Mouse (Mus musculus) kidney, postnatal 0 days (tissue): ENCODE measurements at regions not wholly inside any gene's neighbourhood (a gene's known extent, or its start where the extent isn't known, plus 50 kb on each side); places are given as distances from the start of the nearest gene placed in this dataset.

Source experiments
- ATAC-seq: fragments of 200-750 bp; cut with Nextera tagmentation; replicated peaks from 2 replicates; pipeline ENCODE4 v1.8.0; 2017; ENCODE audit warnings: low read depth, moderate number of reproducible peaks, moderate TSS enrichment, moderate library complexity; ENCODE audit not compliant: low FRiP score
- DNase-seq: peaks from one replicate; pipeline ENCODE4 v3.0.0-alpha.2; 2016; ENCODE audit warnings: low spot score
- H3K27ac ChIP-seq: fragments of 300-500 bp; sonication (generic); 2 replicates; pipeline ENCODE4 v1.5.1; 2014; ENCODE audit warnings: mild to moderate bottlenecking
- H3K27me3 ChIP-seq: fragments of 300-500 bp; sonication (generic); 2 replicates; pipeline ENCODE4 v1.6.1; 2014; ENCODE audit warnings: low read length, mixed read lengths; ENCODE audit not compliant: insufficient read depth
- H3K36me3 ChIP-seq: fragments of 300-500 bp; sonication (generic); 2 replicates; pipeline ENCODE4 v1.6.1; 2014; ENCODE audit warnings: low read length, mixed read lengths; ENCODE audit not compliant: insufficient read depth
- H3K4me1 ChIP-seq: fragments of 300-500 bp; sonication (generic); replicated peaks from 2 replicates; pipeline ENCODE4 v1.6.1; 2014; ENCODE audit warnings: antibody characterized with exemption, low read length, mixed read lengths; ENCODE audit not compliant: insufficient read depth
- H3K4me2 ChIP-seq: fragments of 300-500 bp; sonication (generic); 2 replicates; pipeline ENCODE4 v1.6.1; 2014; ENCODE audit warnings: mild to moderate bottlenecking, low read length, moderate library complexity, mixed read lengths
- H3K4me3 ChIP-seq: fragments of 300-500 bp; sonication (generic); replicated peaks from 2 replicates; pipeline ENCODE4 v1.5.1; 2014; ENCODE audit warnings: low read depth, low read length
- H3K9ac ChIP-seq: fragments of 300-500 bp; sonication (generic); 2 replicates; pipeline ENCODE4 v1.6.1; 2014; ENCODE audit warnings: low read depth, low read length
- H3K9me3 ChIP-seq: fragments of 300-500 bp; sonication (generic); replicated peaks from 2 replicates; pipeline ENCODE4 v1.6.1; 2016; ENCODE audit warnings: low read length, inconsistent platforms, mixed read lengths
- CTCF ChIP-seq: IDR thresholded peaks from 2 replicates; pipeline ENCODE4 v1.5.1; 2016; ENCODE audit warnings: antibody characterized with exemption, low read depth, mild to moderate bottlenecking, moderate library complexity
- WGBS: fragments of 180-500 bp; shearing (Covaris S2); extraction: QIAGEN DNeasy Blood & Tissue Kit; methylation state at CpG from one replicate; pipeline ENCODE4 v1.1.7; 2014; 5-methylcytosine and 5-hydroxymethylcytosine counted together

DNA sequence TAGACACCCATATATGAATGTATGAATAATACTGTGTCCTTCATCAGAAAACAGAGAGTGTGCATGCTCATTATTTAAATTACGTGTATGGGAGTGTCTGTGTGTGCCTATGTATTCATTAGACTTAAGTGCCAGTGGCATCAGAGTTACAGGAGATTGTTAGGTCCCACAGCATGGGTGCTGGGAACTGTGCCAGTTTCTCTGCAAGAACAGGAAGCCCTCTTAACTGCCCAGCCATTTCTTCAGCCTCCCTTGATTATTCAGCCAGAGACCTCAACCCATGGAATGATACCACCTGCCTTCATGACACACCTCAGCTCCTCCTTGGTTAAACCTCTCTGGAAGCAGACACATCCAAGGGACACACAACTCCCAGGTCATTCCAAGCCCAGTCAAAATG lies 243.8 kb downstream of the Cd47 start:
- H3K4me1 ChIP-seq = no peaks in the 10 kb centered on the region
- no peak overlapping the region for H3K9ac ChIP-seq
- H3K27ac ChIP-seq = no peak overlapping the region
- TF ChIP-seq CTCF = no peak
- 83% methylated on average over 1 of the region's 1 CpGs for WGBS
- H3K4me3 ChIP-seq = no peak overlapping the region
- ATAC-seq (no peak), DNase-seq (no peak)
- H3K9me3 ChIP-seq = no peaks in the 10 kb centered on the region
- H3K36me3 ChIP-seq = no peaks in the 10 kb centered on the region
- no peak overlapping the region for H3K4me2 ChIP-seq
- H3K27me3 ChIP-seq = no peaks in the 10 kb centered on the region

DNA sequence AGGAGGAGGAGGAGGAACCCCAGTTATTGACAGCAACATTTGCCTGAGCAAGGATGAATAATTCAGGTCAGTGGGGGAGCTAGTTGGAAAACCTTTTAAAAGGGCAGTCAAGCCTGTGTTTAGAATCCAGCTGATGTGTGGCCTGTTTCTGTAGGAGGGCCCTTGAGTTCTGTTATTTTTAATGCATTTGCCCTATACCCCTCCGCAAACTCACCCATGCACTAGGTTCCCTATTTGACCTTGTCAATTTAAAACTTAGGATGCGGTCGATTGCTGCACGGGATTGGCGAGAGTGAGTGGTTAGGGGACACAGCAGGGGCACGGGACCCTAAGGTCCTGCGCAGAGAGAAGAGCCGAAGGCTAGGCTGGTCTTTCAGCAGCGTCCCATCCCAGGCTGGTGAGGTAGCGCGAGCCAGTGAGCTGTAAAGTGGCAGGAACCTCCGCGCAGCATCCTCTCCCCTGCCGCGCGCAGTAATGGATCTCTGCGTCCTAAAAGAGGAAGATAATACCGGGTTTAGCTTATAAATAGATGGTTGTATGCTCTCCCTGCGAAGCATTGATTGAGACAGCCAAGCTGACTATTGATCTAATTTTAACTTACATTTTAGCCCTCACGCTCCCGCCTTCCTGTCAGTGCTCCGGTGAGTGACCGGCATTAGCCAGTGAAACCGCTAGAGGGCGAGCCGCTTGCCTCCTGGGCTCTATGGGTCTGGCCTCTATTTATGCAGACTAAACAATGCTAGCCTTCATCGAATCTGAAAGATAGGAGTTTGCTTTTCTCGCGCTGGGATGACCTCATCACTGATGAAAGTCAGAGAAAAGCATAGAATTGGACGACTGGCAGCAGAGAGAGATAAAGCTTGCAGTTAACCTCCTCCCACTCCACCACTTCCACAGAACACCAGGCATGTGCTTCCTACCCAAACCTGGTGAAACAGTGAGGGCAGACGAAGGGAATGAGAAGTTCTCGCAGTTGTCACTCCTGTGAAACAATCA lies 245.5 kb downstream of the Cd47 start:
- peak overlapping the region; percentile 57 for H3K4me2 ChIP-seq
- no peaks in the 10 kb centered on the region for H3K27me3 ChIP-seq
- H3K9me3 ChIP-seq = no peaks in the 10 kb centered on the region
- 0 out of 2 replicates have a peak overlapping the region, but pooled peaks have one; percentile 1 for H3K9ac ChIP-seq
- ATAC-seq (peak; percentile 83), DNase-seq (peak; percentile 77)
- TF ChIP-seq CTCF = peak; percentile 80
- 17% methylated on average over 32 of the region's 32 CpGs for WGBS
- no peaks in the 10 kb centered on the region for H3K4me1 ChIP-seq
- H3K4me3 ChIP-seq = peak overlapping the region; percentile 33
- no peaks in the 10 kb centered on the region for H3K36me3 ChIP-seq
- no peak overlapping the region for H3K27ac ChIP-seq

GRCm38 (mm10) chr16:50063540-50063939 lies 263.2 kb downstream of the Cd47 start:
- H3K9ac ChIP-seq = no peak overlapping the region
- no peak overlapping the region for H3K4me3 ChIP-seq
- no peaks in the 10 kb centered on the region for H3K36me3 ChIP-seq
- no peaks in the 10 kb centered on the region for H3K9me3 ChIP-seq
- no peaks in the 10 kb centered on the region for H3K27me3 ChIP-seq
- H3K4me1 ChIP-seq = no peaks in the 10 kb centered on the region
- TF ChIP-seq CTCF = no peak
- no peak overlapping the region for H3K4me2 ChIP-seq
- ATAC-seq (no peak), DNase-seq (no peak)
- H3K27ac ChIP-seq = no peak overlapping the region
- 72% methylated on average over 4 of the region's 4 CpGs for WGBS

- Histone ChIP-seq H3K27ac (no peak overlapping the region), H3K4me3 (no peak overlapping the region), H3K9me3 (no peaks in the 10 kb centered on the region), H3K36me3 (no peaks in the 10 kb centered on the region), H3K4me1 (no peaks in the 10 kb centered on the region), H3K9ac (no peak overlapping the region), H3K27me3 (no peaks in the 10 kb centered on the region), H3K4me2 (no peak overlapping the region)
- TF ChIP-seq CTCF = no peak
- ATAC-seq (no peak), DNase-seq (no peak)
- 85% methylated on average over 5 of the region's 5 CpGs for WGBS
Observed at GRCm38 (mm10) chr16:50065336-50066082, 265.2 kb downstream of the Cd47 start.

DNA sequence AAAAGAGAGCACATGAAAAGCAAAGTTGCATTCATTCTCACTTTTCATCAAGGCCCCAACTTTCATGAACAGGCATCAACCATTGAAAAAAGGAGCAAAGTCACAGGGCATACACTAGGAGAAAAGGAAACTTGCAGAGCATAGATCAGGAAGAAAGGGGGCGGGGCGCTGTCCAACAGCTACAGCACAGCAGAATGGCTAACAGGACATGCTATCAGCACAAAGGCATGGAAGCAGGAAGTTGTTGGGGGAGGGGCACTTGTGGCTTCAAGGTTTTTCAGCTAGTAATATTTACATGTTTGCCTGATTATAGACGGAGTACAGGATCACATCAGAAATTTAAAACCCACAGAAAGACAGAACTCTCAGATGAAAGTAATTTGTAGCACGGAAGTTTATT lies 268.7 kb downstream of the Cd47 start:
- Histone ChIP-seq H3K36me3 (no peaks in the 10 kb centered on the region), H3K9me3 (no peaks in the 10 kb centered on the region), H3K4me1 (no peaks in the 10 kb centered on the region), H3K4me3 (no peak overlapping the region), H3K27me3 (no peaks in the 10 kb centered on the region), H3K9ac (no peak overlapping the region), H3K4me2 (no peak overlapping the region), H3K27ac (no peak overlapping the region)
- no peak for ATAC-seq
- peak; percentile 73 for DNase-seq
- WGBS = 65% methylated on average over 4 of the region's 4 CpGs
- peak; percentile 28 for TF ChIP-seq CTCF

- ATAC-seq = no peak
- no peak for DNase-seq
- Histone ChIP-seq H3K9ac (no peak overlapping the region), H3K27ac (no peak overlapping the region), H3K4me3 (no peak overlapping the region), H3K4me1 (no peaks in the 10 kb centered on the region), H3K27me3 (no peaks in the 10 kb centered on the region), H3K9me3 (no peaks in the 10 kb centered on the region), H3K36me3 (no peaks in the 10 kb centered on the region), H3K4me2 (no peak overlapping the region)
- WGBS = 60% methylated on average over 4 of the region's 4 CpGs
- no peak for TF ChIP-seq CTCF
Observed at GRCm38 (mm10) chr16:50070728-50071127, 270.4 kb downstream of the Cd47 start.
